Mouse (Mus musculus) small intestine, adult 2 months (tissue): ENCODE data around the gene Hsh2d.

Experiments
- CTCF ChIP-seq: fragments of 200-500 bp; IDR thresholded peaks from 2 replicates; pipeline ENCODE4 v1.5.1; 2012; ENCODE audit warnings: low read depth, mild to moderate bottlenecking, control low read depth, inconsistent platforms, low read length, moderate library complexity, mixed read lengths; ENCODE audit not compliant: insufficient replicate concordance, insufficient read length; ENCODE audit errors: extremely low read depth
- POLR2A ChIP-seq: fragments of 200-500 bp; IDR thresholded peaks from 2 replicates; pipeline ENCODE4 v1.6.1; 2012; ENCODE audit warnings: low read depth, mild to moderate bottlenecking, control low read depth, inconsistent platforms, low read length, moderate library complexity

- TF ChIP-seq CTCF, result no peak
- TF ChIP-seq POLR2A, result no peak
Observed at GRCm38 (mm10) chr8:72162821-72163220, 26.6 kb upstream of the Hsh2d start.
